Mouse (Mus musculus) kidney, adult 9 months (tissue): ENCODE results near the gene Slc16a11.

Experiments
- DNase-seq: peaks from one replicate; pipeline ENCODE4 v3.0.0; 2022

Slc16a11 gene

DNA sequence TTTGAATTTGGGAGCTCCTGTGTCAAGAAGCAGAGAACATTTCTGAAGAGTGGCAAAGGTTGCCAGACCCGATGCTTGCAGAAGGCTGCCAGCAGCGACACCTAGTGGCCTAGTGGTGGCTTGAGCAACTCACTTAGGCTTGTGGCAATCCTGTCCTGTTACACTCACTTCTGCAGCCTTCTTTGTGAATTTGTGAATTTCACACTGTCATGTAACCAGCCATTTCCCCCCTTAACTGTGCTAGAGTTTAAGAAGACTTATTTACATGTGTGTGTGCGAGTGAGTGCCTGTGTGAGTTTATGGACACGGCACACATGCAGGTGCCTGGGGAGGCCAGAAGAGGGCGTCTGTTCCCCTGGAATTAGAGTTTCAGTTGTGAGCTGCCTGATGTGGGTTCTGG lies 10.9 kb upstream of the Slc16a11 start:
- DNase-seq: peak; percentile 91

DNA sequence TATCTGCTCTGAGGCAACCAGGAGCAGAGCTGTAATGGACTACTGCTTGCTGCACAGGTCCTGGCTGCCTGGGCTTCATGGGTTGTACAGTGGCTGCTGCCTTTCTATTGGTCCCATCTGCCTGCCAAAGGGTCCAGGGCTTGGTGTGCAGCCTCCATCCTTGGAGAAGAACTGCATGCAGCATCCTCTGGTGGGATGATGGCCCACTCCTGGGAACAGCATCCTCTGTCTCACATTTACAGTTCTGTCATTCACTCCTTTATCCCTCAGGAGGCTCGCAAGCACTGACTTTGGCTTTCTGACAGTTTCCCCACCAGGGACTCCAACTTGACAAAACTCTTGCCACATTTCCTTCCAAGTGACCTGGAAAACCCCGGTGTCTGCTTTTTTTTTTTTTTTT lies 5.8 kb upstream of the Slc16a11 start:
- DNase-seq: no peak

DNA sequence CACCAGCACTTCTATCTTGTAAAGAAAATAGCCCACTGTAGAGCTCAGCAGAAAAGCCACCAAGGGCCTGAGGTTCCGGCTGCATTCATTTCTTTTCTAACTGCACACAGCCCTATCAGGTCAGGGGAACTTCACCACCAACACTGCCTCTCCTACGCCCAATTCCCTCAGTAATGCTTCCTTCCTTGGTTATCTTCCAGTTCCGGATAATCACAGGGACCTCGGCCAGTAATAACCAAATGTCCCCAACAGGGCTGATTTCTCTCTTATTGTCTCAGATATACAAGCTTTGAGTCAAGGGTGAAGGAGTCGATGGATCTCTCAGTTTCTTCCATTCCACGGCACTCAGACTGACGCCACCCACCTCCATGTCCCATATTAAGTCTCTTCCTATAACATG lies 5.3 kb upstream of the Slc16a11 start:
- DNase-seq: peak; percentile 31

DNA sequence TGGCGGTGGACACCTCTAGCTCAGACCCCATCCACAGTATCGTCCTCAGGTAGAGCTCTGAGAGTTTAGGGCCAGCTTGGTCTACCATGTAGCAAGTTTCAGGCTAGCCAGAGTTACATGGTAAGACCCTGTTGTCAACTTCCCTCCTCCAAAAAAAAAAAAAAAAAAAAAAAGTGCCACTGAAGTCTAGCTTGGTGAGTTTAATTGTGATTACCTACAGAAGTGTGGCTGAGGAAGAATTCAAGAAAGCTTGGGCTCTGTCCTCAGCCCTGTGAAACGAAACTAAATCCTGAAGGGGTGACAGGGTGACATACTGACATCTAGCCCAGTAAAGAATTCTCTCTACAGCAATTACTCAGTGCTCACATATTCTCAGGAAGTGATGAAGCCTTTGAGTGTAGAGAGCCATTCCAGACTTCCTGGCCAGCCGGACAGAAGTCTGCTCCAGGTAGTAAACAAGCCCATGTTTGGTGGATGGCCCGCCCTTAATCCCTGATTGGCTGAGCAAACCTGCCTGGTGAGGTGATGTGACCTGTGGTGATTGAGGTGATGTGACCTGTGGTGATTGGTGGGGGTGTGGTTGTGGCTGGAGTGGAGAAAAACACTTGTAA lies 3.7 kb upstream of the Slc16a11 start:
- peak; percentile 42 for DNase-seq

DNA sequence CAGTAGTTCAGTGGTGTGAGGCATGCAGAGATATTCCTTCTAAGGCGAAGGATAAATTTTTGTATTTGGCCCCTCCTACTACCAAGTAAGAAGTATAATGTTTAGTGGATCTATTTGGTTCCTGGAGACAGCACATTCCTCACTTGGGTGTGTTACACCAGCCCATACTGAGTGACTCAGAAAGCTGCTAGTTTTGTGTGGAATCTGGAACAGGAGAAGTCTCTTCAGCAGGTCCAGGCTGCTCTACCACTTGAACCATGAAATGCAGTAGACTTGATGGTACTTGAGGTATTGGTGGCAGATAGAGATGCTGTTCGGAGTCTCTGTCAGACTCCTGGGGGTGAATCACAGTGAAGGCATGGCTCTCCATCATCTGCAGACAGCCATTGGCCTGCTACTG lies 1.9 kb upstream of the Slc16a11 start:
- DNase-seq: peak; percentile 11

DNA sequence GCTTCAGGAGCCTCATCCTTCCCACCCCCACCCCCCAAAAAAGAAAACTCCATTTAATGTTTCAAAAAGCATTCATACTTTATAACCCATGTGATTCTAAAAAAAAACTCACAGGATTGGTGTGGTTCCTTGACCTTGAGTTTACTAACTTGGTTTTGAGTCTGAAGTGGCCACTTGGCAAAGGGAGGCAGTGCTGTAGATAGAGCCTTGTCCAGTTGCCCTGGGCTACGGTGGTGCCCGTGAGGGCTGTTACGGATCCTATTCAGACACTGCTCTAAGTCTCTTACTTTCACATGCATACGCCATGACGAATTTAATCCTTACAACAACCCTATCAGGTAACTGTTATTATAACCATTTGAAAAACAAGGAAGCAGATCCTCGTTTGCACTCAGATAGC lies 580 bp upstream of the Slc16a11 start:
- no peak for DNase-seq

DNA sequence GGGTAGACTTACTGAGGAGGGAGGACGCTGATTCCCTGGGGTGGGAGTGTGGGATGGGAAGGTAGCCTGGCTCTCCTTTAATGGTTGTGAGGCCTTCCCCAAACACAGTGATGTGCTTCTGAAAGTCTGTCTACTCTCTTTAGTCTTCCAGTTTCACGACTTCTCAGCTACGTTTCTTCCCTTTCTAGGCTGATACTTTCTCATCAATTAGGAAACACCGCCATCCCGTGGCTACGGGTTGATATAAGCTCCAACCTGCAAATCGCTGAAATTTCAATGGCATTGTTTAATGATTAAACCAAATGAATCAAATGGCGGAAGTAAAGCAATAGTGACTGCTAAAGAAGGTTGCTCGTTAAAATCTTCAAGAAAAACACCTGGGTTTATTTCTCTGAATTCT lies 344 bp downstream of the Slc16a11 start:
- DNase-seq: peak; percentile 94

DNA sequence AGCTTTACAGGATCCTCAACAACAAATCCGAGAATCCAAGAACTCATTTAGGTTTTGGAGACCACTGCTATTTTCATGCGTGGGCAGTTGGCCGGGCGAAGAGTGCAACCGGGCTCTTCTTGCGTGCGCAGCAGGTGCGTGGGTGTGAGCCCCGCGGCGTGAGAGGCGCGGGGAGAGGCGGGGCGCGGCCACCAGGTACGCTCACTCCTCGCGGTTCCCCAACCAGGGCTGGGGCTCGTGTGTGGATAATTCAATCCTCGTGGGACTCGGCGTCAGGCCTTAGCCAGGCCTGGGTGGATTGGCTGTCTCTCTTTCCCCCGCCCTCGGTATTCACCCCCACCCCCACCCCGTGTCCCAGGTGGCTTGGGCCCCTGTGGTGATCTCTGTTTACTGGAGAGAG lies 1.2 kb downstream of the Slc16a11 start:
- DNase-seq: peak; percentile 48

DNA sequence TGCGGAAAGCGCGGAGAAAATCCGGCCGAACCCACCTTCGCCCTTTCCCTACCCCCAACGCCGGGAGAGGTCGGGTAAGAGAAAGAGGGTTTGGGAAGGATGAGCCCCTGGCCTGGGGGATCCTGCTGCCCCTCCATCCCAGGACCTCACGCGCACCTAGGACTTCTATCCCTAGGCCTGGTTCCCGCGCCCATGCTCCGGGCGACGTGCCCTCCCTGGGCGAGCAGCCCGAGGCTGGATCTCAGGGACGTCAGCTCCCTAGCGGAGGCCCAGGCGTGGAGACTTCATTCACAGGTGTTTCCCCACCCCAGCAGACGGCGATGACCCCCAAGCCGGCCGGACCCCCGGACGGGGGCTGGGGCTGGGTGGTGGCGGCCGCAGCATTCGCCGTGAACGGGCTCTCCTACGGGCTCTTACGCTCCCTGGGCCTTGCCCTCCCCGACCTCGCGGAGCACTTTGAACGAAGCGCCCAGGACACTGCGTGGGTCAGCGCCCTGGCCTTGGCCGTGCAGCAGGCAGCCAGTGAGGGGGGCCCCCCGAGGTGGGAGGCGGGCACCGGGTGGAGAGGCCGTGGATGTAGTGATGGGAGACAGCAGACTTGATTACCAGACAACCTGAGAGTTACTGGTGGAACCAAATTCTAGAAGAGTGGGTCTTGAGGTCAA lies 1.8 kb downstream of the Slc16a11 start:
- peak; percentile 88 for DNase-seq

DNA sequence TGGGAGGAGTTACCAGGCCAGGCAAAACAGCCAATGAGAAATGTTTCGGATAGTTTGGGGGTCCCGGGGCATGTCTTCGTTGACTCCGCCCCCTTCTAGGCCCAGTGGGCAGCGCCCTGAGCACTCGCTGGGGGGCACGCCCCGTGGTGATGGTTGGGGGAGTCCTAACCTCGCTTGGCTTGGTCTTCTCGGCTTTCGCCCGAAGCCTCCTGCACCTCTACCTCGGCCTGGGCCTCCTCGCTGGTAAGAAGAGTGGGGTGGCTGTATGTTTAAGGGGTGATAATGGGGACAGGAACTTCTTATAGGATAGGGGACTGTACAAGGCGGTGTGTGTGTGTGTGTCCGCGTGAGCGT lies 2.3 kb downstream of the Slc16a11 start:
- DNase-seq: no peak

DNA sequence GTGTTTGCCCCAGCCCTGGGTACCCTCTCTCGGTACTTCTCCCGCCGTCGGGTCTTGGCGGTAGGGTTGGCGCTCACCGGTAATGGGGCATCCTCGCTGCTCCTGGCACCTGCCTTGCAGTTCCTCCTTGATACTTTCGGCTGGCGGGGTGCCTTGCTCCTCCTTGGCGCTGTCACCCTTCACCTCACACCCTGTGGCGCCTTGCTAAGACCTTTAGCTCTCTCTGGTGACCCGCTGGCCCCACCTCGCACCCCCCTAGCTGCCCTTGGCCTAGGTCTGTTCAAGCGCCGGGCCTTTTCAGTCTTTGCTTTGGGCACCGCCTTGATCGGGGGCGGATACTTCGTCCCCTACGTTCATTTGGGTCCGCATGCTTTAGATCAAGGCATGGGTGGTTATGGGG lies 2.7 kb downstream of the Slc16a11 start:
- peak; percentile 79 for DNase-seq

DNA sequence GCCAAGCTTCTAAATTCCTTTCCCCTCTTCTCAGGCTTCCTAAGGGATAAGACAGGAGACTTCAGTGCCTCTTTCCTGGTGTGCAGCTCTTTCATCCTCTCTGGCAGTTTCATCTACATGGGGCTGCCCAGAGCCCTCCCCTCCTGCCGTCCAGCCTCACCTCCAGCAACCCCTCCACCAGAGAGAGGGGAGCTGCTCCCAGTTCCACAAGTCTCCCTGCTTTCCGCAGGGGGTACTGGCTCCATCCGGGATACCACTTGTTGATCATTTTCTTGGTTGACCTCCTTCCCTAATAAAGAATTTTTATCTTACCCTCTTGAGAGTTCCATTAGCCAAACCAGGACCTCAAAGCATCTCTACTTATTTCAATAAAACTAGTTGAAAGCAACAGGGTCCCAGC lies 3.6 kb downstream of the Slc16a11 start:
- DNase-seq: peak; percentile 13

DNA sequence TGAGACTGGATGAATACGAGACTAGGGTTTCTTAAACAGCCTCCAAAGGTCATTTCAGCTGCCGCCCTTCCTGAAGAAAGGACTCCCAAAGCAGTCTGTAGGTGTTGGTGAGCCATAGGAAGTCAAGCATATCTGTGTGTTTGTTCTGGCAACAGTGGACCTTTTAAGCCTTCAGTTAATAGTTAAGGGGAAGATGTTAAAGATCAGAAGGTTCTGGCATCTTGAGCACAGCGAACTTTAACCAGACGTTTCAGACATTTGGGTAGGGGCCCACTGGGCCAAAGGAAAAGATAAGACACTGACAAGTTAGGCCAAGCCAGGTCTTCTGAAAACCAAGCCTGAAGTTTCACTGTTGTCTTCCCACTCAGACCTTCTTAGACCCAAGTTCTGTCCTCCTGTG lies 5.5 kb downstream of the Slc16a11 start:
- DNase-seq: peak; percentile 92

DNA sequence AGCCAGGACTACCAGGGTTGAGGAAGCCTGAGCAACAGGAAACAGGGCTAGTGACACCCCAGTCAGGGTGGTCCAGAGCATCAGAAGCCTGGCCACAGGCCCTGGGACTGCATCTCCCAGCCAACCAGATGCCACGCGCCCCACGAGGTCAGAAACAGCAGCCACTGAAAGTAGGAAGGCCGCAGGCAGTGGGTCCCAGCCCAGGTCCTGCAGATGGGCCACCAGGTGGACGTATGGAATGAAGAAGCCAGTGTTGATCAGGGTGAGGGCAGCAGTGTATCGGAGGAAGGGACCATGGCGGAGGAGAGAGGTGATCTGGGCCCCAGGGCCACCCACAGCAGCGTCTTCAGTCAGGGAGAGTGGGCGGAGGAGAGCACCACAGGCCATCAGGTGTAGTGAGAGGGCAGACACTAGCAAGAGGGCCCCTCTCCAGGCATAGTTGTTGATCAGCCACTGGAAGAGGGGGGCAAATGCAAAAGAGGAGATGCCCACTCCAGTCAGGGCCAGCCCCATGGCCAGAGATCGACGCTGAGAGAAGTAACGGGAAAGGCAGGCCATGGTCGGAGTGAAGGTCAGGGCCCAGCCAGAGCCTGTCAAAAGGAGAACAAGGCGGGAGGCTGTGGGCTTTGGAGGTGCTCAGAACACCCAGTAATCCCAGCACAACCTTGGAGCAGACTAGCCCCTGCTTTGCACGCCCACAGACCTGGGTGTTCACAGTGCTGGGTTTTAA lies 6.4 kb downstream of the Slc16a11 start:
- peak; percentile 51 for DNase-seq

DNA sequence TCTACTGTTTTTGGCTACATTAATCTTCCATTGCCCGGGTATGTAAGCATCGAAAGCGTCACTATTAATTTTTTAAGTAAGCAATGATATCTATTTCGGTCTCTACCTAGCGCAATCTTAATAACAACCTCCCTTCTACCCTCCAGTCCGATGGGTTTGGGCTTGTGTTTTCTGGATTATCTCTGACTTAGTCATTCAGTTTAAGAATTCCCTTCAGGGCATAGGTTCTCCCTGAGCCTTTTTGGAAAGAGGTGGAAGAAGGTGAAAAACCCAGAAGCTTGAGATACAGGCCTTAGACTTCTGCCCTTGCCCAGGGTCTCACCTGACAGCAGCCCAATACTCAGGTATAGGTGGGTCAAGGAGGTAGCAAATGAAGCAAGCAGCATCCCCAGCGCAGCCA lies 7.3 kb downstream of the Slc16a11 start:
- no peak for DNase-seq

DNA sequence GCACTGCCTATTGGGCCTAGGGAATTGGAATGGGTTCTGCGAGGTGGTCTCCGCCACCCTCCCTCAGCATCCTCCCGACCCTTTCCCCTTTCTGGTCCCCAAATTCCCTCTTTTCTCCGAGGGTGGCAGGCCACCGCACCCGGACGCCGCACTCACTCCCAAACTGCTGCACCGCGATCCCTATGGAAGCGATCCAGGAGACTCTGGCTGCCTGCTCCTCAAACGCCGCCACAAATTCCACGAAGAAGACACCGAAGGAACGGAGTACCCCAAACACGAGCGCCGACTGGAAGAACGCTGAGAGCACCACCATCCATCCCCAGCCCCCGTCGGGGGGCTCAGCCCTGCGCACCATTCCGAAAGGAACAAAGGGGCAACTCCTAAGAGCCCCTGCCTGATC lies 7.8 kb downstream of the Slc16a11 start:
- DNase-seq: peak; percentile 36

DNA sequence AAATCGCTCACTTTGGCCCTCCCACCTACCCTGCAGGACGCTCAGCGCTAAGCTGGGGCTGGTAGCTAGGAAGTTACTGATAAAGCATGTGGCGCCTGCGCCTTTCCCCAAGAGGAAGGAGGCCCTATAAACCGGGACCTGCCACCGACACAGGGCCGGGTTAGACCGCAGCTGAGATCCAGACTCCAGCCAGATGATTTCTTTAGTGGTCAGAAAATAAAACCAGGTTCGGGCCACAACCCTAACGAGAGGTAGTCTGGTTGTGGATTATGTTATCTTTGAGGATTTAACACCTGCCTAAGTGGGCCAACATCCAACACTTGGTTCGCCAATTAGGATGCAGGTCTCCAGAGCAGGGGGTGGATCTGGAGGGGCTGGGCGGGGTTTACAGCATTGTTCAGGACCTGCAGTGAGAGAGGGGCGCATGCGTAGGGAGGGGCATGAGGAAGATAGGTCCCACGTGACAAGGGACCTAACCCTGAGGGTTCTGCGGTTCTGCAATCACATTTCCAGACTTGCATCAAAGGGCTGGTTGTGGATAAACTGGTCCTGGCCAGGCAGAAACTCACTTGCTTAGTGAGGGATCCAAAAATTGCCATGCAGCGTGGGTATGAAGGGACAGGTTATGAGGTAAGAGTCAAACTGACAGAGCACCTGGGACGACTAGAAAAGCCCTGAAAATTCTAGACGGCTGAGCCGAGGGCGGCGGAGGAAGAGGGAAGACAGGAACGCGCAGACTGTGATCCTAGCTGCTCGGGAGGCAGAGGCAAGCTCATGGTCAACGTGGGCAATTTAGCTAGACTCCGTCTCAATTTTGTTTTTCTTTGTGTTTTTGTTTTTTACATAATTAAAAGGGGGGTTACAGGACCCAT lies 8.4 kb downstream of the Slc16a11 start, which contains the start of gene Slc16a13:
Gene Slc16a13, minus strand, starts transcription at position 334 of the 872 bp plus-strand sequence.
- DNase-seq: peak; percentile 99

DNA sequence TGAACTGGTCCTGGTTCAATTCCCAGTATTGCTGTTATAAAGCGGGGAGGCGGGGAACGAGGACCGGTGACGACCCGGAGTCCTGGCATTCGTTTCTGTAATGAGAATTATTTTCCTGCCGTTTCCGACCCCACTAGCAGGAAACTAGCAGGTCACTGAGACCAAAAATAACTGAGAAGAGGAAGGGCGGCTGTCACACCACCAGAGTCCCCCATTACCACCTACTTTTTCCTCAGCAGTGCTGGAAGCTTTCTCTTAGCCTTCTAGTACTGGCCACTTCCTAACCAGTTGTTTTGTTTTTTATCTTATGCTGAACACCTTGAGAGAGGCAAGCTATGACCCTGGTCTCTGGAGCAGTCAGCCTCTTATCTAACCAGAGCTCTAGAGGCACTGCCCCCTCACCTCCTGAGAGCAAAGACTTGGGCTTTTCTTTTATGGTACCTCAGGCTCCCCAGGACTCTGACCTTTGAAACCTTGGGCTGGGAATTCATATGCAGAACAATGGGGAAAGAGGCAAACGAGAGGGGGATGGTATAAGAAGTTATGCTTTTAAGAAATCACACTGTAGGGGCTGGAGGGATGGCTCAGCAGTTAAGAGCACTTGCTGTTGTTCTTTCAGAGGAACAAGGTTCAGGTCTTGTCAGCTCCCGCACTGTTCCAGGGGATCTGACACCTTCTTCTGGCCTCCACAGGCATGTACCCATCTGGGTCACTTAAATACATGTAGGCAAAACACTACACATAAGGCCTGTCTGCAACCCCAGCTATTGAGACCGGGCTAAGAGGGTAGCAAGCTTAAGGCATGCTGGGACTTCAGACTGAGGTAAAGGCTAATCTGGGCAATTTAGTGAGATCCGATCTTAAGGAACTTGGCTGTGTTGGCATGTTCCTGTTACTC lies 9.3 kb downstream of the Slc16a11 start:
- DNase-seq: peak; percentile 85

DNA sequence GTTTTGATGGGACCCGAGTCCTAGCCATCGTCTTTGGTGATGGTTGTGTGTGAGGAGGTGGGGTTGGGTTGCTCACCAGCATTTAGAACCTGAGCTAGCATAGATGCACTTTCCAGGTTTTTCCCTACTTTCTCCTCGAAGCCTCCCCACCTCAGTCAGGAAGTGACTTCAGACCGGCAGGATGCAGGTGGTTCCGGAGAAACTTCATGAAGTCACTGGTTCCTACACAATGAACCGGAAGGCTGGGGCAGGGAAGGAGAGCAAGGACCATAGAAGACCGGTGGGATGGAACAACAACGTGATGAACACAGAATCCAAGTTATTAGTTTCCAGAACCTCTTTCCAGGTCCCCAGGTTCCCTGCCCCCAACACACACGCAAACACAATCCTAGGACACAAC lies 11.2 kb downstream of the Slc16a11 start:
- peak; percentile 65 for DNase-seq

DNA sequence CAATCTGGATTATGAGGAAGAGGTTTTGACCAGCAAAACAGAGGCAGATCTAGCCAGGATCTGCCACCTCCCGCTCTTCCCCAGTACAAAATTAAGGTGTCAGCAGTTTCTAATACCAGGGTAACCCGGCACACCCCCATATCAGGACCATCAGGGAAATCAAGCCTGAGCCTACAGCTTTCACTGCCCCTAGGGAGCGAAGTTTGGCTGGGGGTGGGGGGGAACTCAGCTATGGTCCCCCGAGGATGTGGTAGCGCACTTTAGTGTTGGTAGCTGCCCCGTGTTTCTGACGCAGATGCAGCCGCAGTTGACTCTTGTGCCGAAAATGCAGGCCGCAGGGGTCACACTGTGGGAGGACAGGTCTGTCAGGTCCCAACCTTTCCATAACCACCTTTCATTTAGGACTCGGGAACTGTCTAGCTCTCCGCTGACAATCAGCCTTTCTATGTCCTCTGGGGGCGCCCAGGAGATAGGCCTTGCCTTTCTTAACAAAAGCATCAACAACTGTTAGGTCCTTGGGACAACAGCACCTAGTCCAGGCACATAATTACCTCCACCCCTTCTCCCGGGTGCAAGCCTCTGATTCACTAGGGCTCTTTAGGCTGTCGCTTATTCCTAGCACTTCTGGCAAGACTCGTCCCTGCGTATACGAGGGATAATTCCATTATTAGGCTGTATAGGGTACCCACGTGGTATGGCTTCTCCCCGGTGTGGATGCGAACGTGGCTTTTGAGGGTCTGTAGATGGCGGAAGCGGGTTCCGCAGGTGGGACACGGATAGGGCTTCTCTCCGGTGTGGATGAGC lies 13.4 kb downstream of the Slc16a11 start:
- DNase-seq: peak; percentile 26

DNA sequence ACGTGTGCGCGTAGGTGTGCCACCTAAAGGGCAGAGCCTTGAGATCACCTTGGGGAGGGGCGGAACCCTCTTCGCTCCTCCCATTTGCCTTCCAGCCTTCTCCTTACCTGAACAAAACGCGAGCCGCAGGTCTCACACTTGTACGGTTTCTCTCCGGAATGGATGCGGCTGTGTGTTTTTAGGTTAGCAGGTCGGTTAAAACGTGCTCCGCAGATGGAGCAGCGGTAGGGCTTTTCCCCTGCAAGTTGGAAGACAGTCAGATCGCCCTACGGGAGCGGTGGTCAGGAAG lies 14.0 kb downstream of the Slc16a11 start:
- peak; percentile 61 for DNase-seq

DNA sequence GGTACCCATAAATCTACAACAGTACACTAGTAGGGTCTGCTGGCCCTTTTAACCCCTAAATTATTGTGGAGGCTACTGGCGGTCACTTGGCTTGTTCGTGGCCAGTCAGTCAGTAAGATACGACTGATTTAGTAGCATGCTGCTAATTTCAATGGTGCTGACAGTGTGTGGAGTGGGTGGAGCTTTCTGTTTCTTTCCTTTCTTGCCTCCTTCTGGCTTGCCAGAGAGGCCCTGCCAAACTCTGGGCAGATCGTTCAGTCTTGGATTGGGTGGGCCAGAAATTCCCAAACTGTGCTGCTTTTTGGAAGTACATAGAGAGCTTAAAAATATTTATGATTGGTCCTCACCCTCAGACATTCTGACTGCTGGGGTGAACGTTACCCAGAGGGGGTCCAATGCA lies 14.6 kb downstream of the Slc16a11 start:
- no peak for DNase-seq
